Mouse (Mus musculus) MEL (cell line): Measurements from ENCODE around the gene Rab11fip4. TPM values are rescaled to one million over a fixed set of nuclear protein-coding genes. Genes with fewer than 3 reads are reported as not detected.

Source experiments
- DNase-seq: peaks from one replicate; pipeline ENCODE4 v3.0.0; 2011; ENCODE audit warnings: low read depth, low spot score
- H3K27ac ChIP-seq: 2 replicates; pipeline ENCODE4 v1.5.1; 2012; ENCODE audit warnings: low read depth, mild to moderate bottlenecking, control low read depth, low read length, moderate library complexity; ENCODE audit not compliant: control insufficient read depth
- H3K27me3 ChIP-seq, 2 experiments: fragments of 150-350 bp in 1 of 2; sonication (generic) in 1 of 2; 2 replicates each; pipeline ENCODE4 v1.6.1; 2012; ENCODE audit warnings: low read length in 2 of 2, mild to moderate bottlenecking in 2 of 2, improper control_type of control experiment in 1 of 2, moderate library complexity in 1 of 2; ENCODE audit not compliant: insufficient read depth in 2 of 2, control insufficient read depth in 1 of 2
- H3K36me3 ChIP-seq, 2 experiments: 2 replicates each; pipeline ENCODE4 v1.6.1; 2012 to 2014; ENCODE audit warnings: low read length in 2 of 2, improper control_type of control experiment in 1 of 2, inconsistent platforms in 1 of 2, mild to moderate bottlenecking in 1 of 2; ENCODE audit not compliant: insufficient read depth in 2 of 2, control insufficient read depth in 1 of 2
- H3K4me1 ChIP-seq, 2 experiments: fragments of 150-350 bp in 1 of 2; sonication (generic) in 1 of 2; 2 replicates each; pipeline ENCODE4 v1.6.1; 2012; ENCODE audit warnings: low read length in 2 of 2, improper control_type of control experiment in 1 of 2, mild to moderate bottlenecking in 1 of 2; ENCODE audit not compliant: insufficient read depth in 2 of 2, control insufficient read depth in 1 of 2
- H3K4me3 ChIP-seq, 2 experiments: fragments of 150-350 bp in 1 of 2; sonication (generic) in 1 of 2; 2 replicates each; pipeline ENCODE4 v1.5.1; 2012; ENCODE audit warnings: low read depth in 2 of 2, low read length in 2 of 2, mild to moderate bottlenecking in 2 of 2, moderate library complexity in 2 of 2, control low read depth in 1 of 2, improper control_type of control experiment in 1 of 2; ENCODE audit not compliant: control insufficient read depth in 1 of 2, insufficient read depth in 1 of 2
- H3K79me2 ChIP-seq: 2 replicates; pipeline ENCODE4 v1.6.1; 2012; ENCODE audit warnings: mild to moderate bottlenecking, low read length, moderate library complexity; ENCODE audit not compliant: control insufficient read depth, poor library complexity, insufficient read depth
- H3K9ac ChIP-seq: 2 replicates; pipeline ENCODE4 v1.6.1; 2012; ENCODE audit warnings: low read depth, mild to moderate bottlenecking, control low read depth, low read length, moderate library complexity; ENCODE audit not compliant: control insufficient read depth, poor library complexity, severe bottlenecking
- H3K9me3 ChIP-seq: fragments of 150-350 bp; sonication (generic); replicated peaks from 2 replicates; pipeline ENCODE4 v1.6.1; 2012; ENCODE audit warnings: mild to moderate bottlenecking, low read length, improper control_type of control experiment, moderate library complexity; ENCODE audit not compliant: insufficient read depth
- CHD1 ChIP-seq: IDR thresholded peaks from 2 replicates; pipeline ENCODE4 v1.6.1; 2012; ENCODE audit warnings: low read depth, mild to moderate bottlenecking, inconsistent platforms, low read length, improper control_type of control experiment
- CTCF ChIP-seq, 3 experiments: IDR thresholded peaks in 2 of 3; conservative IDR thresholded peaks in 1 of 3; 2 replicates each; pipeline ENCODE4 v1.5.1; 2011 to 2012; ENCODE audit warnings: low read length in 3 of 3, low read depth in 2 of 3, mild to moderate bottlenecking in 2 of 3, improper control_type of control experiment in 1 of 3, inconsistent platforms in 1 of 3, mixed read lengths in 1 of 3, moderate library complexity in 1 of 3; ENCODE audit not compliant: control insufficient read depth in 1 of 3, insufficient read depth in 1 of 3, poor library complexity in 1 of 3, severe bottlenecking in 1 of 3
- ETS1 ChIP-seq: IDR thresholded peaks from 2 replicates; pipeline ENCODE4 v1.6.1; 2012; ENCODE audit warnings: low read depth, mild to moderate bottlenecking, inconsistent platforms, low read length, improper control_type of control experiment, moderate library complexity
- GATA1 ChIP-seq: IDR thresholded peaks from 2 replicates; pipeline ENCODE4 v1.6.1; 2011; ENCODE audit warnings: low read depth, low read length, improper control_type of control experiment
- HCFC1 ChIP-seq: IDR thresholded peaks from 2 replicates; pipeline ENCODE4 v1.6.1; 2012; ENCODE audit warnings: low read depth, mild to moderate bottlenecking, inconsistent platforms, low read length, improper control_type of control experiment, moderate library complexity
- JUND ChIP-seq: IDR thresholded peaks from 2 replicates; pipeline ENCODE4 v1.6.1; 2011; ENCODE audit warnings: low read depth, mild to moderate bottlenecking, improper control_type of control experiment, low read length
- KAT2A ChIP-seq: conservative IDR thresholded peaks from 2 replicates; pipeline ENCODE4 v1.6.1; 2012; ENCODE audit warnings: low read depth, low read length, improper control_type of control experiment, inconsistent platforms
- MAX ChIP-seq: IDR thresholded peaks from 2 replicates; pipeline ENCODE4 v1.6.1; 2011; ENCODE audit warnings: low read length, improper control_type of control experiment
- MAZ ChIP-seq: IDR thresholded peaks from 2 replicates; pipeline ENCODE4 v1.6.1; 2012; ENCODE audit warnings: low read depth, mild to moderate bottlenecking, inconsistent platforms, low read length, improper control_type of control experiment
- MXI1 ChIP-seq: IDR thresholded peaks from 2 replicates; pipeline ENCODE4 v1.6.1; 2011; ENCODE audit warnings: mild to moderate bottlenecking, low read depth, low read length, improper control_type of control experiment
- MYB ChIP-seq: IDR thresholded peaks from 2 replicates; pipeline ENCODE4 v1.6.1; 2011; ENCODE audit warnings: mild to moderate bottlenecking, low read depth, low read length, improper control_type of control experiment
- MYC ChIP-seq: IDR thresholded peaks from 2 replicates; pipeline ENCODE4 v1.6.1; 2011; ENCODE audit warnings: low read depth, mild to moderate bottlenecking, low read length, improper control_type of control experiment, moderate library complexity
- POLR2A ChIP-seq, 2 experiments: IDR thresholded peaks; 2 replicates each; pipeline ENCODE4 v1.6.1; 2011 to 2012; ENCODE audit warnings: low read length in 2 of 2, mild to moderate bottlenecking in 2 of 2, control low read depth in 1 of 2, improper control_type of control experiment in 1 of 2, low read depth in 1 of 2, moderate library complexity in 1 of 2; ENCODE audit not compliant: control insufficient read depth in 1 of 2, insufficient read depth in 1 of 2, poor library complexity in 1 of 2
- POLR2AphosphoS2 ChIP-seq: IDR thresholded peaks from 2 replicates; pipeline ENCODE4 v1.6.1; 2011; ENCODE audit warnings: low read length, improper control_type of control experiment
- POLR2AphosphoS5 ChIP-seq: IDR thresholded peaks from 2 replicates; pipeline ENCODE4 v1.6.1; 2012; ENCODE audit warnings: low read depth, borderline replicate concordance, mild to moderate bottlenecking, inconsistent platforms, low read length, moderate library complexity, mixed read lengths
- SIN3A ChIP-seq: IDR thresholded peaks from 2 replicates; pipeline ENCODE4 v1.6.1; 2012; ENCODE audit warnings: low read length, improper control_type of control experiment, inconsistent platforms
- SMC3 ChIP-seq: IDR thresholded peaks from 2 replicates; pipeline ENCODE4 v1.6.1; 2011; ENCODE audit warnings: low read depth, low read length, improper control_type of control experiment
- TAL1 ChIP-seq: IDR thresholded peaks from 2 replicates; pipeline ENCODE4 v1.6.1; 2012; ENCODE audit warnings: mild to moderate bottlenecking, inconsistent platforms, low read length, moderate library complexity, mixed read lengths
- TBP ChIP-seq: IDR thresholded peaks from 2 replicates; pipeline ENCODE4 v1.8.0; 2011; ENCODE audit warnings: low read depth, low read length, improper control_type of control experiment
- TCF12 ChIP-seq: IDR thresholded peaks from 2 replicates; pipeline ENCODE4 v1.6.1; 2014; ENCODE audit warnings: low read depth, mild to moderate bottlenecking, inconsistent platforms, low read length, improper control_type of control experiment, moderate library complexity
- UBTF ChIP-seq: IDR thresholded peaks from 2 replicates; pipeline ENCODE4 v1.6.1; 2012; ENCODE audit warnings: low read depth, mild to moderate bottlenecking, inconsistent platforms, low read length, improper control_type of control experiment, moderate library complexity, borderline replicate concordance; ENCODE audit not compliant: insufficient read depth
- USF2 ChIP-seq, 2 experiments: IDR thresholded peaks; 2 replicates each; pipeline ENCODE4 v1.6.1; 2011 to 2012; ENCODE audit warnings: improper control_type of control experiment in 2 of 2, low read length in 2 of 2, borderline replicate concordance in 1 of 2, inconsistent platforms in 1 of 2, low read depth in 1 of 2, mild to moderate bottlenecking in 1 of 2; ENCODE audit not compliant: insufficient read depth in 1 of 2
- ZC3H11A ChIP-seq: IDR thresholded peaks from 2 replicates; pipeline ENCODE4 v1.6.1; 2012; ENCODE audit warnings: low read depth, mild to moderate bottlenecking, inconsistent platforms, low read length, improper control_type of control experiment
- ZKSCAN1 ChIP-seq: IDR thresholded peaks from 2 replicates; pipeline ENCODE4 v1.6.1; 2012; ENCODE audit warnings: low read depth, mild to moderate bottlenecking, inconsistent platforms, low read length, improper control_type of control experiment, moderate library complexity
- ZMIZ1 ChIP-seq: IDR thresholded peaks from 2 replicates; pipeline ENCODE4 v1.6.1; 2012; ENCODE audit warnings: low read depth, mild to moderate bottlenecking, inconsistent platforms, low read length, improper control_type of control experiment, moderate library complexity
- ZNF384 ChIP-seq: IDR thresholded peaks from 2 replicates; pipeline ENCODE4 v1.6.1; 2012; ENCODE audit warnings: low read depth, mild to moderate bottlenecking, inconsistent platforms, low read length, improper control_type of control experiment
- polyA plus RNA-seq, 2 experiments: library from polyadenylated mRNA; stranded (reverse) in 1 of 2; unstranded in 1 of 2; fragments of >175 nt in 1 of 2; fragments of >200 nt in 1 of 2; gene quantifications; 2 replicates each; pipeline versions ENCODE4 v1.2.1 to v1.2.4; 2012; ENCODE audit warnings: low replicate concordance in 2 of 2, low read depth in 1 of 2; ENCODE audit not compliant: insufficient read length in 2 of 2, insufficient read depth in 1 of 2, missing spikeins in 1 of 2
- total RNA-seq: library from RNA; depleted of rRNA; stranded (reverse); fragments of 300-350 nt; gene quantifications from 2 replicates; pipeline ENCODE4 v1.2.3, GENCODE M21; 2012; rRNA removed

The Rab11fip4 gene
- total RNA-seq (under 0.01 TPM in 1 of 2 replicates, not detected in the other), polyA plus RNA-seq (under 1 TPM in 1 of 2 experiments, not detected in 1; 0.03 TPM)

DNA sequence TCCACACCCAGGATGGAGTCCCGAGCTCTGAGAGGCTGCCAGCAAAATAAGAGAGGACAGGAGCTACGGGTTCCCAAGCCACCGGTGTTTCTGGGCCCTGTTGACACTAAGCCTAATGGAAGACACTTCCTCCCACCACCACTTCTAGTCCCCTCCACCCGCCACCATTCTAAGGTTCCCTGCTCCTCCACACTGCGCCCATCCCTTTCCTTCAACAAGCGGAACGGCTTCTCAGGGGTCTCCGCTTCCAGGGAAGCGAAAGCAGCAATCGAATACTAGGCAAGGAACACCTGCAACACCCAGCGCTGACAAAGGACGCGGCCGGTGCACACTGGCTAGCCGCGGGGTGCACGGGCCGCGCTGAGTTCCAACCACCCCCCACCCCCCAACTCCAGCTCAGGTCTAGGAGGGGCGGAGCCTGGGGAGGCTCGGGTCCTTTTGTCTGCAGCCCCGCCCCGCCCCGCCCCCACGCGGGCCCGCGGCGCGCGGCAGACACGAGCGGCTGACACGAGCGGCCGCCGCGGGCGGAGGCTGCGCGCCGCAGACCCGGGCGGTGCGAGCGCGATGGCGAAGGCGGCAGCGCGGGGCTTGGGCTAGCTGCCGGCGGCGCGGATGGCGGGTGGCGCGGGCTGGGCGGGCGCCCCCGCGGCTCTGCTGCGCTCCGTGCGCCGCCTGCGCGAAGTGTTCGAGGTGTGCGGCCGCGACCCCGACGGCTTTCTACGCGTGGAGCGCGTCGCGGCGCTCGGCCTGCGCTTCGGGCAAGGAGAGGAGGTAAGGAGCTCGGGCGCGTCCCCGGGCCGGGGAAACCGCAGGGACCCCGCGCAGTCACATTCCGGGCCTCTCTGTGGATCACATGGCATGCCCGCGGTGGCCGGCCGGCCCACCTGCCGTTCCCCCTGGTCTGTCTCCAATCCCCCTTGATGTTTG lies at the start of gene Rab11fip4:
Rab11fip4 (plus strand) TSS at position 549 of the 927 bp plus-strand sequence.
- DNase-seq = no peak
- Histone ChIP-seq H3K36me3 (no peaks in the 10 kb centered on the region), H3K4me3 (no peak within 1 kb of the TSS), H3K27me3 (peaks cover 5 to 6% of the 10 kb centered on the region in 2 experiments; a peak in 2 of 4 replicates), H3K79me2 (no peaks in the 10 kb centered on the region), H3K27ac (no peak within 1 kb of the TSS), H3K9me3 (no peaks in the 10 kb centered on the region), H3K4me1 (no peaks in the 10 kb centered on the region), H3K9ac (no peak within 1 kb of the TSS)
- TF ChIP-seq TBP = no peak
- no peak for TF ChIP-seq MXI1
- no peak for TF ChIP-seq ZKSCAN1
- TF ChIP-seq TCF12 = no peak
- TF ChIP-seq JUND = no peak
- TF ChIP-seq USF2 (IDR thresholded peaks at IDR 0.05; ENCODE audit: borderline replicate concordance in 1 of 2, insufficient read depth in 1 of 2, low read depth in 1 of 2, low read length in 2 of 2) = no peak
- TF ChIP-seq MYC = no peak
- TF ChIP-seq MYB = no peak
- no peak for TF ChIP-seq CHD1
- TF ChIP-seq HCFC1 = no peak
- no peak for TF ChIP-seq CTCF (IDR thresholded peaks at IDR 0.05 in 2 of 3, conservative IDR thresholded peaks at IDR 0.05 in 1 of 3; ENCODE audit: control insufficient read depth in 1 of 3, insufficient read depth in 1 of 3, low read depth in 2 of 3, low read length in 3 of 3, poor library complexity in 1 of 3, severe bottlenecking in 1 of 3)
- TF ChIP-seq MAX = no peak
- no peak for TF ChIP-seq UBTF
- no peak for TF ChIP-seq KAT2A
- TF ChIP-seq POLR2AphosphoS2 = no peak
- TF ChIP-seq TAL1 = no peak
- TF ChIP-seq MAZ = no peak
- no peak for TF ChIP-seq ZMIZ1

DNA sequence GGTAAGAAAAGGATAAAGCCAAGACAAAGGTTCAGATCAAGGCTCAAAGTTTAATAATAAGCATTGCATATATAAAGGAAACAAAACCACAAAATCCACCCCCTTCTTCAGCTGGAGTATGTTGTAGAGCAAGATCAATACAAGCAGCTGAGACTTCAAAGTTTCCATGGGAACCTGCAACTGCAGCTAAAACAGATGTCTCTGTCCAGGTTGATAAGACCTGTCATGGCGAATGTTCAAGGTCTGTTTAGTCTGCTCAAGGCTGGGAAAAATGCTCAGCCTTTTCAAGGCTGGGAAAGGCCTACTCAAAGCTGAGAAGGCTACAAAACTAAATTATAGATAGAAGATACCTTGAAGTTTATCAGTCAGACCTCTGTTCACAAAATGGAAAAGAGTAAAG lies 38.4 kb upstream of the Rab11fip4 start:
- H3K36me3 ChIP-seq = peaks cover 2 to 26% of the 10 kb centered on the region in 2 experiments; a peak in 3 of 4 replicates
- H3K4me1 ChIP-seq = no peaks in the 10 kb centered on the region
- TF ChIP-seq ZC3H11A = no peak
- no peak for TF ChIP-seq TAL1
- no peak for TF ChIP-seq SMC3
- TF ChIP-seq POLR2AphosphoS5 = no peak
- TF ChIP-seq POLR2AphosphoS2 = no peak
- TF ChIP-seq ETS1 = peak; percentile 66
- no peak for TF ChIP-seq ZNF384
- no peak for TF ChIP-seq POLR2A (IDR thresholded peaks at IDR 0.05; ENCODE audit: control insufficient read depth in 1 of 2, insufficient read depth in 1 of 2, low read depth in 1 of 2, low read length in 2 of 2, poor library complexity in 1 of 2)
- TF ChIP-seq SIN3A = peak; percentile 25; the same call in 1 of the 2 replicates
- TF ChIP-seq GATA1 = 0 out of 2 replicates have a peak, but pooled peaks have one; percentile 12
- TF ChIP-seq TCF12 = no peak
- no peak for TF ChIP-seq MYB
- TF ChIP-seq, all 39 proteins: peak for 3
- Histone ChIP-seq H3K27ac (no peak overlapping the region), H3K27me3 (no peaks in the 10 kb centered on the region), H3K9ac (no peak overlapping the region), H3K4me3 (no peak overlapping the region), H3K79me2 (no peaks in the 10 kb centered on the region), H3K9me3 (no peaks in the 10 kb centered on the region)
- DNase-seq = peak; percentile 49
